Mouse (Mus musculus): ENCODE measurements around the gene Papln. TPM values are rescaled to one million over a fixed set of nuclear protein-coding genes. Genes with fewer than 3 reads are reported as not detected.

The Papln gene
- polyA plus RNA-seq, 1 experiment from 2014 or later = 0.05 TPM

DNA sequence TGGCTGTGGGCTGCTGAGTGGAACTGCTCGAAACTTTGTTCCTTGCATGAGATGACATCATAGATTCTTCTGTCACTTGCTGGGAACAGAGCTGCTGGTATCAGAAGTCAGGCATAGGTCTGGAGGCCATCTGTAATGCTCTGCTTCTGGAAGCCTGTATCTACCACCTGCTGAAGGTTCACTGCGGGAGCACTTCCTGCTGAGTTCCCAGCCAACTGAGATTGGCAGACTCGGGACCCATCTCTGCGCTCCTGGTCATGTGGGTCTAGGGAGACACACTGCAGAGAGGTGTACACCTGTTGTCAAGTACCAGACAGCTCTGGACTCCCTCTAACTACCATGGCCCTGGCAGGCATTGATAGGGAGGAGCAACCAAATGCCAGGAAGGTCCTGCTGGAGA lies 20.6 kb upstream of the Papln start:
- WGBS = 87% methylated on average over 4 of the region's 4 CpGs
- H3K27ac ChIP-seq (replicated peaks) = no peak overlapping the region
- H3K27me3 ChIP-seq = no peaks in the 10 kb centered on the region
- H3K36me3 ChIP-seq = peaks cover 4% of the 10 kb centered on the region; the same call in 1 of the 2 replicates
- H3K4me3 ChIP-seq = no peak overlapping the region
- no peak for ATAC-seq (ENCODE audit: low FRiP score, low read depth)
- H3K9ac ChIP-seq (replicated peaks) = no peak overlapping the region
- H3K4me2 ChIP-seq (replicated peaks) = no peak overlapping the region
- H3K4me1 ChIP-seq = 0 out of 2 replicates have a peak, but pooled peaks cover 5% of the 10 kb centered on the region
- H3K9me3 ChIP-seq = no peaks in the 10 kb centered on the region

DNA sequence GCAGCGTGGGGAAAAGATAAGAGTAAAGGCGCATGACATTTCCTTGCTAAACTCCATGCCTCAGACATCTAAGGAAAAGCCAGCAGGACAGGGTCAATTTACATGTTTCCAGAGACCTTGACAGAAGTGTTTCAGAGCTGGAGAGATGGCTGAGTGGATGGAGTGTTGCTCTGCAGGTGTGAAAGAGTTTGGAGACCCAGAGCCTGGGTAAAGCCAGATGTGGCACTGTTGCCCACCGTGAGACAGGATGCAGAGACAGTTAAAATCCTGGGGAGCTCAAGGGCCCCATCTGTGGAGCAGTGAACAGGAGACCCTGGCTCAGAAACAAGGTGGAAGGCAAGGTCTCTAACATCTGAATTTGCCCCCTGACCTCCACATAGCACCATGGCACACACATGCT lies 19.7 kb upstream of the Papln start:
- ATAC-seq (ENCODE audit: low FRiP score, low read depth) = no peak
- Histone ChIP-seq H3K27ac (replicated peaks) (no peak overlapping the region), H3K4me1 (0 out of 2 replicates have a peak, but pooled peaks cover 5% of the 10 kb centered on the region), H3K4me3 (no peak overlapping the region), H3K4me2 (replicated peaks) (no peak overlapping the region), H3K9ac (replicated peaks) (no peak overlapping the region), H3K9me3 (no peaks in the 10 kb centered on the region), H3K36me3 (no peaks in the 10 kb centered on the region), H3K27me3 (no peaks in the 10 kb centered on the region)
- WGBS = 83% methylated on average over 3 of the region's 3 CpGs

DNA sequence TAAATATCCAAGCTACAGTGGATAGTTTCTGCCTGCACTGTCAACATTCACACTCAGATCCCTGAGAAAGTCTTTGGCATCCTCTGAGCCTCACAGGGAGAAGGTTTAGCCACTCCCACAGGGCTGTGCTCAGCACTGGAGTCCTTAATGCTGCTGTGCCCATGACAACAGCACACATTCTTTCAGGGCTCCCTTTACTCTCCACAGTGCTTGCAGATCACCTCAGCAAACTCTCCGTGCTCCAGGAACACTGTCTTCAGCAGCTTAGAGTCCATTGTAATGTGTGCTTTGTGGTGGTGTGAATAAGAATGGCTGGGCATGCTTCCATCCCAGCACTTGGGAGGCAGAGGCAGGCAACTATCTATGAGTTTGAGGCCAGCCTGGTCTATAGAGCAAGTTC lies 14.2 kb upstream of the Papln start:
- Histone ChIP-seq H3K4me2 (replicated peaks) (no peak overlapping the region), H3K27me3 (no peaks in the 10 kb centered on the region), H3K4me3 (no peak overlapping the region), H3K9me3 (no peaks in the 10 kb centered on the region), H3K4me1 (0 out of 2 replicates have a peak, but pooled peaks cover under 1% of the 10 kb centered on the region), H3K9ac (replicated peaks) (no peak overlapping the region), H3K27ac (replicated peaks) (no peak overlapping the region), H3K36me3 (no peaks in the 10 kb centered on the region)
- WGBS = 32% methylated on average over 1 of the region's 1 CpGs
- ATAC-seq (ENCODE audit: low FRiP score, low read depth) = no peak

DNA sequence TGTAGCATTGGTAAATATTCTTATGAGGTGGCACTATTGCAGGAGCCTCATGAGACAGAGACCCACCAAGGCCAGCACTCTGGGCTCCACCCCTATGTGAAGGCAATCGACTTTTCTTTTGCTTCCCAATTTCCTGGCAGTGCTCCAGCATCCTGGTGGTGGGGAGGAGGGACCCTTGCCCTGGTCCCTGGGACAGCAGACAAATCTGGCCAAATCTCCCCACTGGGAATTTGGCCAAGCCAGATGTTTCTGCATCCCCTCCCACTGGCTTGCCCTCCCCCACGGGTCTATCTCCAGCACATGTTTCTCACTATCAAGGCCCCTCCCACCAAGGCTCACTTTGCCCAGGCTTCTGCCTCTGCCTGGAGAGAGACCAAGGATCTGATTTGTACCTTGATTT lies 10.9 kb upstream of the Papln start:
- Histone ChIP-seq H3K4me1 (no peaks in the 10 kb centered on the region), H3K36me3 (no peaks in the 10 kb centered on the region), H3K4me2 (replicated peaks) (no peak overlapping the region), H3K27me3 (no peaks in the 10 kb centered on the region), H3K27ac (replicated peaks) (no peak overlapping the region), H3K9me3 (no peaks in the 10 kb centered on the region), H3K9ac (replicated peaks) (no peak overlapping the region), H3K4me3 (no peak overlapping the region)
- no peak for ATAC-seq (ENCODE audit: low FRiP score, low read depth)
- WGBS = 70% methylated on average over 2 of the region's 2 CpGs

DNA sequence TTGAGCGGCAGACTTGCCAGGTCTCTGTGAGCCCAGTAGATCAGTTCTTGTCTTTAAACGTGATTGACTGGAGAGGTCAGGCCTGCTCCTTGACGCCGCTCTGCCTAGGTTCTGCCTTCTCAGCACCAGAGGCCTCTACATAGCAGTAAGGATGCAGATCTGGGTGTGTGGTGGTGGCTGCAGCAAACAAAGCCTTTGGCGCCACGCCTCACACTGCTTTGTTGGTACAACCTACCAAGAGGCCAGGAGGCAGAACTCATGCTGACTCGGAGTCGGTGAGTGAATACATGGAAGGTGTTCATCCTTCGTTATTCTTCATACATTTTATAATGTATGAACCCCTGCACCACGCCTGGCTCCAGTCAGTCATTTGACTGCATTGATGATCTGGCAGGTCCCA lies 4.7 kb upstream of the Papln start:
- 84% methylated on average over 10 of the region's 10 CpGs for WGBS
- ATAC-seq (ENCODE audit: low FRiP score, low read depth) = no peak
- Histone ChIP-seq H3K9ac (replicated peaks) (no peak overlapping the region), H3K36me3 (no peaks in the 10 kb centered on the region), H3K4me2 (replicated peaks) (no peak overlapping the region), H3K27me3 (peaks cover 13% of the 10 kb centered on the region), H3K4me3 (no peak overlapping the region), H3K9me3 (no peaks in the 10 kb centered on the region), H3K4me1 (peaks cover 12% of the 10 kb centered on the region), H3K27ac (replicated peaks) (no peak overlapping the region)

DNA sequence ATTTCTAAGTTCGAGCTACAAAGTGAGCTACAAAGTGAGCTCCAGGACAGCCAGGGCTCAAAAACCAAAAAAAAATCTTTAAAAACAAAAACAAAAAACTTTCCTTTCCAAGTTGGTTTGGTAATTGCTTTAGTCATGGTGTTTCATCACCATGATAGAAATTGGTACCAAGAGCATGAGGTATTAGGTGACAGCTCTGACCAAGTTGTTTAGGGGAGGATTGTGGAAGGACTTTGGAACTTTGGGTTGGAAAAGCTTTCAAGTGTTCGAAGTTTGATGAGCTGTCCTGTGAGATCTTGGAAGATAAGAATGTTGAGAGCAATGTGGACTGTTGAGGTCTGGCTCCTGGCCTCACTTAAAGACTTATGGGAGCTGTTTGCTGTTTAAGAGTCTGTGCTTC lies 3.2 kb upstream of the Papln start:
- Histone ChIP-seq H3K36me3 (no peaks in the 10 kb centered on the region), H3K9me3 (no peaks in the 10 kb centered on the region), H3K4me1 (peaks cover 20% of the 10 kb centered on the region), H3K4me3 (no peak overlapping the region), H3K27ac (replicated peaks) (no peak overlapping the region), H3K4me2 (replicated peaks) (no peak overlapping the region), H3K9ac (replicated peaks) (no peak overlapping the region), H3K27me3 (peaks cover 26% of the 10 kb centered on the region)
- 88% methylated on average over 2 of the region's 2 CpGs for WGBS
- ATAC-seq (ENCODE audit: low FRiP score, low read depth) = no peak

DNA sequence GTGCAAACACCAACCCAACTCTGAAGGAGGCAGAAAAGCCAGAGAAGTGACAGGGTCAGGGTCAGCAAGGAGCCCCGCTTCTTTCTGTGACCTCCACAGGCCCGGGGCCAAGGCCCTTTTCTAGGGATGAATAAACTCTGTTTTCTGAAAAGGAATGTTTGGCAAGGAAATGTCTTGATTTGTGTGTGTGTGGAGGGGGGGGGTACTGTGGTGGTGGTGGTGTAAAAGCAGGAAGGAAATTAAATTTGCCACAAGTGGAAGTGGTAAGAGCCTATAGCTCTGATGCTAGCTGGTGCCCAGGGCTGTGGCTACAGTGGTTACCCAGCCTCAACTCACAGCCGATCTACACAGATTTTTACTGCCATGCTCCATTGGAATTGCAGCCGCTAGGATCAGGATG lies 728 bp upstream of the Papln start:
- ATAC-seq (ENCODE audit: low FRiP score, low read depth) = no peak
- Histone ChIP-seq H3K4me1 (peaks cover 20% of the 10 kb centered on the region), H3K27me3 (peaks cover 38% of the 10 kb centered on the region), H3K9me3 (no peaks in the 10 kb centered on the region), H3K36me3 (no peaks in the 10 kb centered on the region), H3K4me2 (replicated peaks) (no peak overlapping the region), H3K27ac (replicated peaks) (no peak overlapping the region), H3K4me3 (no peak overlapping the region), H3K9ac (replicated peaks) (no peak overlapping the region)
- 30% methylated on average over 4 of the region's 4 CpGs for WGBS

DNA sequence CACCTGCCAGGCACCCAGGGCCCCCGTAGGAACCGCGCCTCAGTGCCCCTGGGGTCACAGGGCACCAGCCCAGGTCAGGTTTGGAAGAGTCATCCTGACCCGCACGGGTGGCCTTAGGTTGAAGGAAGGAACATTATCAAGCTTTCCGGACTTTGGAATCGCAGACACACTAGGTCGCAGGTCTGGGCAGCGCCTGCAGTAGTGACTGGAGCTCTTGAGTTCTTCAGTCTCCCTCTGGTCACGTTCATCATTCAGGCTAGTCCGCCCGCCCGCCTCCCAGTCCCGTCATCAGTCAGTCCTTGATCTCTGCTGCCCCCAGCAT lies 571 bp downstream of the Papln start:
- H3K4me1 ChIP-seq = peaks cover 20% of the 10 kb centered on the region
- no peak overlapping the region for H3K27ac ChIP-seq (replicated peaks)
- peak overlapping the region; percentile 28 for H3K4me3 ChIP-seq
- H3K9me3 ChIP-seq = no peaks in the 10 kb centered on the region
- WGBS = 13% methylated on average over 14 of the region's 14 CpGs
- H3K36me3 ChIP-seq = no peaks in the 10 kb centered on the region
- H3K27me3 ChIP-seq = peaks cover 38% of the 10 kb centered on the region
- peak overlapping the region; percentile 54 for H3K4me2 ChIP-seq (replicated peaks)
- no peak for ATAC-seq (ENCODE audit: low FRiP score, low read depth)
- H3K9ac ChIP-seq (replicated peaks) = no peak overlapping the region; the same call in 1 of the 2 replicates

DNA sequence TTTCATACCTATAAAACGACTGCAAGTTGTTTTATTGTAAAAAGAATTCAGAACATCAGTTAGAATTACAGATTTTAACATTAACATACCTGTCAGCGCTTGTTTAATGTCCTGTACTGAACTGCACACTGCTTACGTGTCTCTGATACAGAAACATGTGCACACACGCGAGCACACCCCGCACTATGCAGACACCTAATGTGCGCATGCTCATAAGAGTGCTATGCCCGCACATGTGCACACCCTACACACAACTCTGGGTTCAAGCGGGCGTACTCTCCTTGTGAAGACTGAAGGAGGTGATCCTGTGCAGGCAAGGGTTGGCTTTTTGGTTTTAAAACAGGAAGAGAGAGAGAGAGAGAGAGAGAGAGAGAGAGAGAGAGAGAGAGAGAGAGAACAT lies 1.1 kb downstream of the Papln start:
- ATAC-seq (ENCODE audit: low FRiP score, low read depth) = no peak
- 85% methylated on average over 10 of the region's 10 CpGs for WGBS
- Histone ChIP-seq H3K4me3 (no peak overlapping the region), H3K4me2 (replicated peaks) (no peak overlapping the region), H3K36me3 (no peaks in the 10 kb centered on the region), H3K4me1 (peaks cover 20% of the 10 kb centered on the region), H3K27ac (replicated peaks) (no peak overlapping the region), H3K27me3 (peaks cover 38% of the 10 kb centered on the region), H3K9ac (replicated peaks) (no peak overlapping the region), H3K9me3 (no peaks in the 10 kb centered on the region)

DNA sequence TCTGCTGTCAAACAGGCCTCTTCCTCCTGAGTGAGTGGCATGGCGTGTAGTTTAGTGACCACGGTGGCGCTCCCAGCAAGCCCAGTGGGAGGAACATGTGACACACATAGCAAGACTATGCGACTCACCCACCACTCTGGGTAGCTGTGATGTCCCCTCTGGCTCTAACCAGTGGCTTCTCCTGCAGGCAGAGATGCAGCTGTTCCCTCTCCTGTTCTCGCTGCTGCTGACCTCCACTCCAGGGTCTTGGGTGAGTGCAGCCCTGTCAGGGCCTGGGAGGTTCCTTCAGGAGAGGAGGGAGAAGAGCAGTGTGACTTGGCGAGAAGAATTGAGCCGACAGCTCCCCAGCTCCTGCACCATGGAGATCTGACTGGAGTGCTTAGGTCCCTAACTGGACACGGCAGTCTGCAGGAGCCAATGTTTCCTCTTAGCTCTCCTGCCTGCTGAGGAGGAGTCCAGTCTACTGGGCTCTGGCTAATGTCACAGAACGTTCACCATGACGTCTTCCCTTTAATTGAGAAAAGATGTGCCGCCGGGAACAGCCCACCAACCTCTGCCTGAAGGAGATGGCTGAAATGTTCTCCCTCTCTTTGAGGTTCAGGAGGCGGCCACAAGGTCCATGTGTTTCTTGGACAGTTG lies 2.6 kb downstream of the Papln start:
- Histone ChIP-seq H3K27me3 (peaks cover 38% of the 10 kb centered on the region), H3K4me1 (peaks cover 32% of the 10 kb centered on the region), H3K9ac (replicated peaks) (no peak overlapping the region), H3K4me3 (no peak overlapping the region), H3K4me2 (replicated peaks) (no peak overlapping the region), H3K36me3 (no peaks in the 10 kb centered on the region), H3K27ac (replicated peaks) (no peak overlapping the region), H3K9me3 (no peaks in the 10 kb centered on the region)
- 80% methylated on average over 13 of the region's 13 CpGs for WGBS
- ATAC-seq (ENCODE audit: low FRiP score, low read depth) = no peak

DNA sequence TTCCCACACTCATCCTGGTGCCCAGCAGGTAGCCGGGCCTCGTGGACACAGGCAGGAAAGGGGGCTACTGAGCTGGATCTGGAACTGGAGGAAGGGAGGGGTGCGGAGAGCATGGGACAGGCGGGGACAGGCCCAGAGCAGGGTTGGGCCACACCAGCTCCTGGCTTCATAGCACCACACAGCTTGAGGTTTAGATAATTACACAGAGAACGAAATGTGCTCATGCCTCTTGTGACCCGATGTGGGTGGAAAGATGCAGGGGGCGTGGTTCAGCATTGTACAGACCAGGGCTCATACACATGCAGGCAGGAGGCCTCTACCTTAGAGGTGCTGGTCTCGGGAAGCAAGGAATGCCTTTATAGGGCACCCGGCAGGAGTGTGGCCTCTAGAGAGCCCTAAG lies 4.4 kb downstream of the Papln start:
- Histone ChIP-seq H3K36me3 (no peaks in the 10 kb centered on the region), H3K27ac (replicated peaks) (no peak overlapping the region), H3K4me3 (no peak overlapping the region), H3K4me2 (replicated peaks) (no peak overlapping the region), H3K27me3 (peaks cover 39% of the 10 kb centered on the region), H3K9me3 (no peaks in the 10 kb centered on the region), H3K4me1 (peaks cover 28% of the 10 kb centered on the region), H3K9ac (replicated peaks) (no peak overlapping the region)
- WGBS = 68% methylated on average over 9 of the region's 9 CpGs
- ATAC-seq (ENCODE audit: low FRiP score, low read depth) = no peak

DNA sequence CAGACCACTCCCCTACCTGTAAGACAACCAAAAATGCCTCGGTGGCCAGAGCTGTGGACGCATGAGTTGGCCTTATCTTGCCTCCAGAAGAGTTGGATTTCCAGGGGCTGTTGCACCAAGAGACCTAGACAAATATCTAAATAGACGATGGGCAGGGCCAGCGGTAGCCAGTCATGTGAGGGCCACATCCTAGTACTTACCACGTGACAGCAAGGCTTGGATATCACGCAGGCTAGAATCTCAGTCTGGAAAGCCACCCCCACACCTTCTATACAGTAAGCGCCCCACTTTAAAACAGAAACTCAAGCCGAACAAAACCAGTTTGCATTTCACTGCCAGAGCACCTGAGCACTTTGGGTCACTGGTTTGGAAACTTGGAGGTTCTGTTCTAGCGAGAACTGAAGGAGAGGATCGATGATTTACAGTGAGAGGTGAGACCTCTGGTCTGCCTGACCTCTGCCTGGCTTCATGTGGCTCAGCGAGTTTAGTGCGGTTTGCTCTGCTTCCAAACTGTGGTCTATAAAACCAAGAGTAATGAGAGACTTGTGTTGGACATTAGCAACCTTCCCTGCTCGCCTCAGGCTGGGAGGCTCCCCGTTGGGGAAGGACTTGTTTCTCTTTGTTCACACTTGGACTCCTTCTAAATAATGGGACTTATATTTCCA lies 4.9 kb downstream of the Papln start:
- Histone ChIP-seq H3K27ac (replicated peaks) (no peak overlapping the region), H3K4me1 (peaks cover 24% of the 10 kb centered on the region), H3K27me3 (peaks cover 35% of the 10 kb centered on the region), H3K9me3 (no peaks in the 10 kb centered on the region), H3K36me3 (no peaks in the 10 kb centered on the region), H3K9ac (replicated peaks) (no peak overlapping the region), H3K4me3 (no peak overlapping the region), H3K4me2 (replicated peaks) (no peak overlapping the region)
- no peak for ATAC-seq (ENCODE audit: low FRiP score, low read depth)
- 84% methylated on average over 14 of the region's 14 CpGs for WGBS

Measured in midbrain, embryonic 12.5 days (tissue).